In the genomic region with DNA sequence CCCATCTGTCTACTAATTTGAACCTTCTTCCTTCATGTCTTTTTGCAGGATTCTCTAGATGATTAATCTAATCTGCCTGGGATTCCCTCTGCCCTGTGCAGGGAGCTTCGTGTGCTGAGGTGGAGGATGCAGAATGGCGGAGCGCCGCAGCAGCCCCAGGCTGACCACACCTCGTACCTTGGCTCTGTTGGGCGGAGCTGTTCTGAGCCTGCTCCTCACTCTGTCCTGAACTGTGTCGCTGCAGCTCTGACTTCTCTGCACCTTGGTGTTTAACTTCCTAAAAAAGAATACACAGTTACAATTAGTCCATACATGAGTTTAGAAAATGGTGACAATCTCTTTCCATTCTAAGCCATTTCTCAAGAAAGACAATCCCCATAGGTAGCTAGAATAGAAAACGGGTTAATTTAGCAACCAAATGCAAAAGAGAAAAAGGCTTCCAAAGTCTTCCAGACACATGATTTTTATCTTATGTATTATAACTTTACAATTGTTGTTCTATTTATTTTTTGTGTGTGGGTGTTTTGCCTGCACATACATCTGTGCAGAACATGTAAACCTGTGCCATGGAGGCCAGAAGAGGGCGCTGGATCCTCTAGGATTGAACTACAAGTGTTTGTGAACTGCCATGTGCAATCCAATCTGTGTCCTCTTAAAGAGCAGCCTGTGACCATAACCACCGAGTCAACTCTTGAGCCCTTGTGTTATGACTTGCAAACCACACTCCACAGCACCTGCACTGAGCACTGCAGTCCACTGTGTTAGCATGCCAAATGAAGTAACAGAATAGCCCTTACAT, we compare ENCODE assay signal across 7 mouse cellular contexts. TPM values are rescaled to one million over a fixed set of nuclear protein-coding genes. Genes with fewer than 3 reads are reported as not detected.
A peak's percentile ranks its signal among the peaks of the same experiment; 100 is the strongest.
DNase-seq lines count a peak whose midpoint lies in the region; ATAC-seq and TF ChIP-seq lines count a peak whose summit lies in the region.

No protein-coding gene starts in this region.

- H3K4me1 ChIP-seq in bone marrow, adult 2 months (ENCODE audit: control insufficient read depth, insufficient read depth, low read length) = no peaks in the 10 kb centered on the region
- H3K4me1 ChIP-seq in embryonic fibroblast, embryonic 13.5 days (ENCODE audit: control insufficient read depth, insufficient read depth, low read length) = no peaks in the 10 kb centered on the region
- H3K4me1 ChIP-seq in liver, embryonic 14.5 days (replicated peaks; ENCODE audit: control insufficient read depth in 2 of 2, insufficient read depth in 2 of 2, low read length in 1 of 2) = no peaks in the 10 kb centered on the region

- 73% methylated on average over 10 of the region's 10 CpGs for WGBS in bone marrow, adult 2 months
- WGBS in liver, embryonic 14.5 days (ENCODE audit: insufficient replicate concordance) = 67% methylated on average over 10 of the region's 10 CpGs

- no peaks in the 10 kb centered on the region for H3K9me3 ChIP-seq in liver, embryonic 14.5 days (ENCODE audit: control insufficient read depth, low read length)

- H3K27me3 ChIP-seq in liver, embryonic 14.5 days (ENCODE audit: control insufficient read depth, insufficient read depth, low read length) = no peaks in the 10 kb centered on the region

- no peak overlapping the region for H3K4me3 ChIP-seq in bone marrow, adult 2 months (replicated peaks; ENCODE audit: control insufficient read depth, low read depth, low read length)
- H3K4me3 ChIP-seq in embryonic fibroblast, embryonic 13.5 days (ENCODE audit: insufficient read depth, low read length) = no peak overlapping the region
- H3K4me3 ChIP-seq in liver, embryonic 14.5 days (ENCODE audit: insufficient read depth in 1 of 2, low read depth in 2 of 2, low read length in 2 of 2) = no peak overlapping the region

- peaks cover 8% of the 10 kb centered on the region for H3K36me3 ChIP-seq in liver, embryonic 14.5 days (replicated peaks; ENCODE audit: control insufficient read depth, insufficient read depth, low read depth)

- TF ChIP-seq EP300 in liver, embryonic 14.5 days (IDR thresholded peaks at IDR 0.05; ENCODE audit: low read depth) = no peak

- DNase-seq in urinary bladder, postnatal 36 days (ENCODE audit: low spot score in 2 of 2) = peak; percentile 30 to 66
- no peak for DNase-seq in urinary bladder, postnatal 10 days (ENCODE audit: low spot score)
- DNase-seq in kidney, adult 8-10 months = peak; percentile 45 to 83
- DNase-seq in liver, embryonic 14.5 days (ENCODE audit: low read depth in 3 of 3, low spot score in 3 of 3) = peak in 2 of 3 experiments; percentile 17 to 18
- DNase-seq in skeletal muscle tissue, adult 2 months (ENCODE audit: low read depth, low spot score) = peak; percentile 68

- TF ChIP-seq POLR2A in bone marrow, adult 2 months (IDR thresholded peaks at IDR 0.05; ENCODE audit: borderline replicate concordance, control insufficient read depth, low read depth, low read length) = no peak
- no peak for TF ChIP-seq POLR2A in embryonic fibroblast, embryonic 13.5 days (IDR thresholded peaks at IDR 0.05; ENCODE audit: low read depth, low read length)

- ATAC-seq in liver, embryonic 14.5 days (ENCODE audit: insufficient read depth) = no peak

- no peak overlapping the region for H3K4me2 ChIP-seq in liver, embryonic 14.5 days (ENCODE audit: low read depth)

- no peak overlapping the region for H3K9ac ChIP-seq in liver, embryonic 14.5 days (replicated peaks)

- no peak overlapping the region for H3K27ac ChIP-seq in bone marrow, adult 2 months (ENCODE audit: control insufficient read depth, insufficient read depth, low read depth, low read length, poor library complexity)
- no peak overlapping the region for H3K27ac ChIP-seq in embryonic fibroblast, embryonic 13.5 days (ENCODE audit: insufficient read depth, low read length)
- no peak overlapping the region for H3K27ac ChIP-seq in liver, embryonic 14.5 days

- TF ChIP-seq CTCF in bone marrow, adult 2 months (IDR thresholded peaks at IDR 0.05; ENCODE audit: control insufficient read depth, insufficient read depth, low read length) = peak; percentile 39
- peak; percentile 21; the same call in 1 of the 2 replicates for TF ChIP-seq CTCF in embryonic fibroblast, embryonic 13.5 days (IDR thresholded peaks at IDR 0.05; ENCODE audit: borderline replicate concordance, insufficient read depth, low read length)
- peak; percentile 63 for TF ChIP-seq CTCF in liver, embryonic 14.5 days (IDR thresholded peaks at IDR 0.05; ENCODE audit: low read depth)

RNA-seq across cellular contexts. Expression of gene Rnf169, which starts 53.1 kb away (rescaled TPM):
- 14.8 and 22.3 TPM in 2 replicates for polyA plus RNA-seq in bone marrow, adult 2 months (2011; ENCODE audit: insufficient read depth, insufficient read length, low replicate concordance, missing spikeins)
- 22.8 and 24.3 TPM in 2 replicates for polyA plus RNA-seq in embryonic fibroblast, embryonic 13.5 days (2011; ENCODE audit: insufficient read length, low read depth, missing spikeins)
- 1.5 and 2.2 TPM in 2 replicates for polyA plus RNA-seq in liver, embryonic 14.5 days (2012; rRNA removed)
- 1.5 and 1.6 TPM in 2 replicates for polyA plus RNA-seq in liver, embryonic 14.5 days (2014; fragmentation: Nextera tagmentation; extraction: Ambion mirVana)
